Mouse (Mus musculus) testis, adult 2 months (tissue): Measurements from ENCODE around the gene Flg.

Experiments used
- CTCF ChIP-seq: fragments of 200-500 bp; IDR thresholded peaks from 2 replicates; pipeline ENCODE4 v1.5.1; 2012; ENCODE audit warnings: low read depth, mild to moderate bottlenecking, inconsistent platforms, low read length, moderate library complexity; ENCODE audit not compliant: control insufficient read depth, insufficient read depth, insufficient replicate concordance
- POLR2A ChIP-seq: fragments of 200-500 bp; IDR thresholded peaks from 2 replicates; pipeline ENCODE4 v1.6.1; 2012; ENCODE audit warnings: low read depth, mild to moderate bottlenecking, inconsistent platforms, low read length, moderate library complexity; ENCODE audit not compliant: control insufficient read depth

DNA sequence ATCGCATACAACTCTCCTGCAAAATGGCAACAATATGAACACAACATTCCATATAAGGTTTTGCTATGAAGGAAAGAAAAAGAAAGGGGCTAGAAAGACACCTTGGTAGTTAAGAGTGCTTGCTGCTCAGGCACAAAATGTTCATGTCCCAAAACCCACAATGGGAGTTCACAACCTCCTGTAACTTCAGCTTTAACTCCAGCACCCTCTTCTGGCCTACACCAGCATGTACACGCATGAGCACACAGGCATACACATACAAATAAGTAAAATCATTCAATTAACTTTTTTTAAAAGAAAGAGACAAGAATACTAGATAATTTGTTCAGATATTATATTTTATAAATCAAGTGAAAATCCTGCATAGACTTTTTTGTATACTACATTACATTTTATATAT lies 32.8 kb downstream of the Flg start:
- TF ChIP-seq CTCF (no peak), POLR2A (no peak)
